Mouse (Mus musculus) testis, adult 2 months (tissue): ENCODE measurements around the gene Wfikkn2. TPM values are rescaled to one million over a fixed set of nuclear protein-coding genes. Genes with fewer than 3 reads are reported as not detected.

Source experiments
- H3K27ac ChIP-seq: fragments of 200-500 bp; 2 replicates; pipeline ENCODE4 v1.5.1; 2012; ENCODE audit warnings: low read depth, low read length; ENCODE audit not compliant: control insufficient read depth, insufficient read depth
- H3K27me3 ChIP-seq: fragments of 200-500 bp; 2 replicates; pipeline ENCODE4 v1.6.1; 2012; ENCODE audit warnings: mild to moderate bottlenecking, low read length, moderate library complexity; ENCODE audit not compliant: control insufficient read depth, insufficient read depth
- H3K36me3 ChIP-seq: fragments of 200-500 bp; 2 replicates; pipeline ENCODE4 v1.6.1; 2012; ENCODE audit warnings: mild to moderate bottlenecking, low read length; ENCODE audit not compliant: control insufficient read depth, insufficient read depth
- H3K4me1 ChIP-seq: fragments of 200-500 bp; 2 replicates; pipeline ENCODE4 v1.6.1; 2012; ENCODE audit warnings: low read length; ENCODE audit not compliant: control insufficient read depth, insufficient read depth
- H3K4me3 ChIP-seq: fragments of 200-500 bp; 2 replicates; pipeline ENCODE4 v1.5.1; 2012; ENCODE audit warnings: low read depth, mild to moderate bottlenecking, low read length, moderate library complexity, mixed read lengths; ENCODE audit not compliant: control insufficient read depth
- CTCF ChIP-seq: fragments of 200-500 bp; IDR thresholded peaks from 2 replicates; pipeline ENCODE4 v1.5.1; 2012; ENCODE audit warnings: low read depth, mild to moderate bottlenecking, inconsistent platforms, low read length, moderate library complexity; ENCODE audit not compliant: control insufficient read depth, insufficient read depth, insufficient replicate concordance
- POLR2A ChIP-seq: fragments of 200-500 bp; IDR thresholded peaks from 2 replicates; pipeline ENCODE4 v1.6.1; 2012; ENCODE audit warnings: low read depth, mild to moderate bottlenecking, inconsistent platforms, low read length, moderate library complexity; ENCODE audit not compliant: control insufficient read depth
- polyA plus RNA-seq: library from polyadenylated mRNA; depleted of rRNA; stranded (reverse); fragments of >200 nt; gene quantifications from 2 replicates; pipeline ENCODE4 v1.2.3, GENCODE M21; 2012

The Wfikkn2 gene
- polyA plus RNA-seq, 1 experiment, result 0.59 TPM

DNA sequence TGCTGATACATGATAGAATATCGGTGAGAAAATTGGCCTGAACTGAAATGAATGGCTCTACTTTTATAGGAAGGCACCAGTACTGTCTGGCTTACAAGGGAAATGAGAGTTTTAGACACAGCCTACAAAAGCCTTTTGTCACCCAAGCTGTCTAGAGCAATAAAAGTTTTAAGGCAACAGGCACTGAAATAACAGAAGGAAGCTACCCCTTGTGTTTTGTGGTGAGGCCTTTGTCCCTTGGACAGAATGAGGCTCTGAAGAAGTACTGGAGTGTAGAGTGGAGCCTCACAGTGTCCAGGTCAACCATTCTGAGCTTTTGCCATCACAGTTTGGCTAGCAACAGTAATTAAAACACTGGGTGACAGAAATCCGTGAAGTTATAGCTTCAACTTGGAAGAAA, 29.6 kb downstream of the Wfikkn2 start:
- Histone ChIP-seq H3K36me3 (peaks cover 2% of the 10 kb centered on the region; the same call in 1 of the 2 replicates), H3K4me3 (no peak overlapping the region), H3K4me1 (peaks cover 4% of the 10 kb centered on the region), H3K27me3 (no peaks in the 10 kb centered on the region), H3K27ac (no peak overlapping the region)
- no peak for TF ChIP-seq POLR2A
- no peak for TF ChIP-seq CTCF

DNA sequence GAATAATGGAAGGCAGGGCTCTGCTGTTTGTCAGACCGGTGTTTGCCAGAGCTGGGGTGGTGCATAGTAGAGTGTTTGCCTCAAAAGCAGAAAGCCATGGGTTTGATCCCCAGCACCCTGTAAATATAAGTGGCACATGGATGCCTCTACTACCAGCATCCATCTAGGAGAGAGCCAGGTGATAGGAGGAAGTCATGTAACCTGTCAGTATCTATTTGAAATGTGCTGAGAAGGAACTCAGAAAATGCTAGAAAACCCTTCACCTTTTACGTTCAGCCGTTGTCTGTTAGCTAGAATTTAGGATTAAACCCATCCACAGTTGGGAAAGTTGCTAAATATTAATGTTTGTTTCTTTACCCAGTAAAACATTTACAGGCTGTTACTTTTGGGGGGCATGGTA, 30.2 kb downstream of the Wfikkn2 start:
- Histone ChIP-seq H3K27ac (no peak overlapping the region), H3K4me3 (no peak overlapping the region), H3K27me3 (no peaks in the 10 kb centered on the region), H3K4me1 (peaks cover 4% of the 10 kb centered on the region), H3K36me3 (peaks cover 2% of the 10 kb centered on the region; the same call in 1 of the 2 replicates)
- no peak for TF ChIP-seq POLR2A

DNA sequence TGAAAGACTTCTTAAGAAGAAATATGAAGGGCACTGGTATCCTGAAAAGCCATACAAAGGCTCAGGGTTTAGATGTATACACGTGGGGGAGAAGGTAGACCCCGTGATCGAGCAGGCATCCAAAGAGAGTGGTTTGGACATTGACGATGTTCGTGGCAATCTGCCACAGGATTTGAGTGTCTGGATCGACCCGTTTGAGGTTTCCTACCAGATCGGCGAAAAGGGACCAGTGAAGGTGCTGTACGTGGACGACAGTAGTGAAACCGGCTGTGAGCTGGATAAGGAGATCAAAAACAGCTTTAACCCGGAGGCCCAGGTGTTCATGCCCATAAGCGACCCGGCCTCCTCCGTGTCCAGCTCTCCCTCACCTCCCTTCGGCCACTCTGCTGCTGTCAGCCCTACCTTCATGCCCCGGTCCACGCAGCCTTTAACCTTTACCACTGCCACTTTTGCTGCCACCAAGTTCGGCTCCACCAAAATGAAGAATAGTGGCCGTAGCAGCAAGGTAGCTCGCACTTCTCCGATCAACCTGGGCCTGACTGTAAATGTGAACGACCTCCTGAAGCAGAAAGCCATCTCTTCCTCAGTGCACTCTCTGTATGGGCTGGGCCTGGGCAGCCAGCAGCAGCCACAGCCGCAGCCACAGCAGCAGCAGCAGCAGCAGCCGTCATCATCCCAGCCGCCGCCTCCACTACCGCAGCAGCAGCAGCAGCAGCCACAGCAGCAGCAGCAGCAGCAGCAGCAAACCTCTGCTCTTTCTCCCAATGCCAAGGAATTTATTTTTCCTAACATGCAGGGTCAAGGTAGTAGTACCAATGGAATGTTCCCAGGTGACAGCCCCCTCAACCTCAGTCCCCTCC, 31.8 kb downstream of the Wfikkn2 start:
- peak; percentile 21; the same call in 1 of the 2 replicates for TF ChIP-seq POLR2A
- TF ChIP-seq CTCF, result no peak
- Histone ChIP-seq H3K27ac (no peak overlapping the region; the same call in 1 of the 2 replicates), H3K36me3 (peaks cover 2% of the 10 kb centered on the region; the same call in 1 of the 2 replicates), H3K4me1 (peaks cover 6% of the 10 kb centered on the region), H3K27me3 (no peaks in the 10 kb centered on the region), H3K4me3 (peak overlapping the region; percentile 28)

DNA sequence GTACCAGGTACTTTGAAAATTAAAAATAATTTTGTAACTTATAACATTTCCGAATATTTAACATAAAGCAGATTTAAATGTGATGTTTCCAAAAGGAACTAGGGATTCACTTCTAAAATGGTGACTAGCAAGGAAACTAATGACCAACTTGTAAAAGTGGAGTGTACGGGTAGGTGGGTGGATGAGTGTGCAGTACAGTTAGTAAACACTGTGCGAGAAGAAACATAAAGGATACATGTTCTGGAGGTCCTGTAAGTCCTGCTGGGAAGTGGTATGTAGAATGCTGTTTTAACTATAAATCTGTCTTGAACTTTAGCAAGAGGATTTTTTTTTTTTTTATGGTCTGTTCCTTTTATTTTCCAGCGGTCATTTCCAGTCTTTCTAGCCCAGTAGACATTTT, 32.8 kb downstream of the Wfikkn2 start:
- H3K4me3 ChIP-seq, result no peak overlapping the region
- TF ChIP-seq CTCF (no peak), POLR2A (no peak)
- H3K36me3 ChIP-seq, result peaks cover 2% of the 10 kb centered on the region; the same call in 1 of the 2 replicates
- H3K27me3 ChIP-seq, result no peaks in the 10 kb centered on the region
- no peak overlapping the region for H3K27ac ChIP-seq
- peaks cover 8% of the 10 kb centered on the region for H3K4me1 ChIP-seq

DNA sequence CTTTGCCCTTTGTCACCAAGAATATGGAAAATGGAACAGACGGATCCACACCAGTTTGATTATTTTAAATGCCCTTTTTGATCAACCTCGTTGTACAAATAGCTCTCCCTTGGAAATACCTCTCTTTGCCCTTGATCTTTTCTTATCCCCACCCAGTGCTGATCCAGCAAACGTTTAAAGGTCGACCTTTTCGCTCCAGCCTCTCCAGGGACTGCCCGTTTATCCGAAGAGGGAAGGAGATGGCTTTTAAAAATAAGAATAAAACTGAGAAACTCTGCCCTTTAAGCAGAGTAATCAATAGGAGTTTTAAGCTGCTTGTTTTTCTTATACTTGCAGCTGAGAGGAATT, 33.3 kb downstream of the Wfikkn2 start:
- Histone ChIP-seq H3K4me1 (peaks cover 8% of the 10 kb centered on the region), H3K27me3 (no peaks in the 10 kb centered on the region), H3K4me3 (peak overlapping the region; percentile 97), H3K36me3 (peaks cover 2% of the 10 kb centered on the region; the same call in 1 of the 2 replicates), H3K27ac (peak overlapping the region; percentile 91)
- no peak for TF ChIP-seq POLR2A
- TF ChIP-seq CTCF, result no peak

DNA sequence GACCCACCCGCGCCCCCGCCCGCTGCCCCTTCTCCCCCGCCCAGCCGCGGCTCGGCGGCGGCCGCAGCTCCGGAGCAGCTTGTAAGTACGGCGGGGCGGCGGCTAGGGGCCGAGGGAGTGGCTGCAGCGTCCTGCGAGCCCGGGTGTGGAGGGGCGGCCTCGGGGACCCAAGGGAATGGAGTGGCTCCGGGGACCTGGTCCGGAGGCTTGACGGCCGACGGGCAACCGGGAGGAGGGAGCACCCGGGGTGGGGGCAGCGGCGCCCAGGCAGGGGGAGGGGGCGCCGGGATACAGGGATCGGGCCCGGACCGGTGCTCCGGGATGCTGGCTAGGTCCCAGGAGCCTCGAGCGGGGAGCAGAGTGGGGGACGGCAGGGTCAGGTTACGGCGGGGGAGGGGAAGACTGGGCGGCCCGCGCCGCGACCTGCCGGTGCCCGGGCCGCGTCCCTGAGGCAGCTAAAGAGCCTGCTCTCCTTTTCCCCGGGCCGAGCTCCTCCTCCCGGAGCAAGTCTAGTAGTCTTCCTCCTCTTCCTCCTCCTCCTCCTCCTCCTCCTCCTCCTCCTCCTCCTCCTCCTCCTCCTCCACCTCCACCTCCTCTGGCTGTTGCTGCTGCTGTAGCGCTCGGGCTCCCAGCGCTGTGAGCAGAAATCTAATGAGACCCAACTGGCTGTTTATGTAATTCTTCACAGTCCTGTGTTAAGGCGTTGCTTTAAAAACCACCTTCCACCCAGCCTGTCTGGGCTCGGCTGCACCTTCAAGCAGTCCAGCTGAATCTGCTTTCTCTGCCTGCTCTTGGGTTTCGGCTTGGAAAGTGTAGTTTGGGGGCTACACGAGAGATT, 33.9 kb downstream of the Wfikkn2 start:
- Histone ChIP-seq H3K27me3 (no peaks in the 10 kb centered on the region), H3K4me1 (peaks cover 8% of the 10 kb centered on the region), H3K36me3 (peaks cover 2% of the 10 kb centered on the region; the same call in 1 of the 2 replicates), H3K27ac (peak overlapping the region; percentile 93), H3K4me3 (peak overlapping the region; percentile 97)
- TF ChIP-seq CTCF, result no peak
- no peak for TF ChIP-seq POLR2A

DNA sequence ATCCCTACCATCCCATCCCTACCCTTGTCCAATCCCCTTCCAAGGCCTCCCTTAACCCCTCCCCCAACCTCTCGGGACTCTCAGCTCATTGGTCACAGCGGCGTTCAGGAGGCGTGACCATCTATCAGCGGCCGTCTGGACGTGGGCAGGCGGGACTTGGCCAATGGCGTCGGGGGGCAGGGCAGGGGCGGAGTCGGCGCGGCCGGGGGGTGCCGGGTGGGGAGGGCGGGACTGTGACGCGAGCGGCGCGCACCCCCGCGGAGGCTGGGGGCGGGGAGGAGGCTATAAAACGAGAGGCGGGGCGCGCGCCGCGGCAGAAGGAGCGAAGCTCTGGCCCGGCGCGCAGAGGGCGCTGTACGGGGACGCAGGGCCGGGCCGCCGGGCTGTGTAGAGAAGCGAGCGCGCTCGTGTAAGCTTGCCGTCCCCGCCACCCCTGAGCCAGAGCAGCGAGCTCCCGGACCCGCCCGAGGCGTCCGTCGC, 34.6 kb downstream of the Wfikkn2 start, which contains the start of gene Tob1:
Tob1 (plus strand) TSS at position 331 of the 480 bp plus-strand sequence.
- TF ChIP-seq CTCF, result no peak
- peak; percentile 100 for TF ChIP-seq POLR2A
- Histone ChIP-seq H3K4me1 (peaks cover 8% of the 10 kb centered on the region), H3K27ac (peak within 1 kb of the TSS; percentile 99), H3K4me3 (peak within 1 kb of the TSS; percentile 97), H3K27me3 (no peaks in the 10 kb centered on the region), H3K36me3 (peaks cover 2% of the 10 kb centered on the region; the same call in 1 of the 2 replicates)
